Mouse (Mus musculus) hindlimb bud, embryonic 11.5 days (tissue): ENCODE data around the gene Hmgb4.

ENCODE experiments used
- DNase-seq: peaks from one replicate; pipeline ENCODE4 v3.0.0-alpha.2; 2012; ENCODE audit warnings: low read depth, low spot score; ENCODE audit errors: extremely low spot score

Gene Hmgb4

DNA sequence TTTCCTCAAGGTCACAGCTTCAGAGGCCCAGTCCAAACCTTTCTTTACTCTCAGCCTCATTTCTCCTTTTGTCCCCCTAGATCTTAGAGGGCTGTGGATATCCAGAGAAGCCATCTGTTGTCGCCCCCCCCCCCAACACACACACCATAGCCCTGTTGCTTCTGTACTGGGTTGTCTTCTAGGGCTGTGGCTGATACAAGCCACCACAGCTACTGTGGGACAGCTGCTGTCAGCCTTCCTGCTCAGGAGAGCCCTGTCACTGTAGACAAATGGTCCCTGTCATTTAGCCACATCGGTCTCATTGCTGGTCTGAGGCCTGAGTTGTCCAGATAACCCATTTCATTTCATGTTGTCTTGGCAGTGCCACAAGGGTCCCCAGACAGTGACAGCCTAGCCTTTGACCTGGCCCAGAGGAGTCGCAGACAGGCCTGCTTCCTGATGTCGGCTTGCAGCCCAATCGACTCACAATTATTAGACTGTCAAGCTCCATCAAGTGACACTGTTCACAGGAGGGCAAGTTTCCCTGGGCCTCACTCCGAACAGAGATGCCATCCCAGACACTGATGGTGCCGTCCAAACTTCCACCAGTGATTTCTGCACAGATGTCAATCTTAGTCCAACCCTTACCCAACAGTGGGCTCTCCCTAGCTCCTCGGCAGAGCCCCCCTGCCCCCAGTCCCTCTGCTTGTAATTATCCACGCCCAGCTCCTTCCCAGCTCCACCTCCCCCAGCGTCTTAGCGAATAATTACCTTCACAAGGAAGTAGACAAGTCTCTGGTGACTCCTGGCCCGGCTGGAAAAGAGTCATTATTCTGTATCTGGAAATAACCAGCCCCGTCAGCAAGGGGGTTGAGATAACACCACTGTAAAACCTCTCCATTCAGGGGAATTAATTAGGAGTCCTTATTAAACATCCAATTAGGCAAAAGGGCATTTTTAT lies 33.1 kb downstream of the Hmgb4 start:
- DNase-seq, result no peak

- no peak for DNase-seq
These were observed 36.3 kb downstream of the Hmgb4 start for GRCm38 (mm10) chr4:128224453-128224852.

GRCm38 (mm10) chr4:128217991-128218595 lies 42.7 kb downstream of the Hmgb4 start:
- DNase-seq, result no peak
